Mouse (Mus musculus) hindbrain, embryonic 16.5 days (tissue): ENCODE data around the gene Daxx. TPM values are rescaled to one million over a fixed set of nuclear protein-coding genes. Genes with fewer than 3 reads are reported as not detected.

Source experiments
- microRNA-seq: library from miRNA; unstranded; fragments of <30 nt; microRNA quantifications from one replicate; pipeline ENCODE4, GENCODE M21; 2017
- polyA plus RNA-seq: library from polyadenylated mRNA; unstranded; fragments of >200 nt; fragmentation: Nextera tagmentation; extraction: Ambion mirVana; gene quantifications from 2 replicates; pipeline ENCODE4 v1.2.1, GENCODE M21; 2015

Daxx gene
- polyA plus RNA-seq, 1 experiment from 2014 or later, result 52.0 TPM

Small RNA genes within 50 kb of the gene (microRNA-seq; reads per million reads assigned to microRNA genes)
- not detected for gene Gm27740

Other genes with a start within 250 kb of the Daxx start
- gene Hnrnpm, start 222.6 kb upstream of the Daxx start, polyA plus RNA-seq, result 161 and 194 TPM in 2 replicates
- gene March2, start 190.7 kb upstream of the Daxx start, polyA plus RNA-seq, result 82.2 and 84.1 TPM in 2 replicates
- gene Rab11b, start 148.9 kb upstream of the Daxx start, polyA plus RNA-seq, result 481 and 517 TPM in 2 replicates
- 26.6 and 29.0 TPM in 2 replicates for gene Angptl4, start 127.6 kb upstream of the Daxx start, polyA plus RNA-seq
- 45.8 and 46.6 TPM in 2 replicates for gene Kank3, start 98.9 kb upstream of the Daxx start, polyA plus RNA-seq
- 392 and 410 TPM in 2 replicates for gene Rps28, start 84.9 kb upstream of the Daxx start, polyA plus RNA-seq
- 464 and 517 TPM in 2 replicates for gene Ndufa7, start 84.8 kb upstream of the Daxx start, polyA plus RNA-seq
- 55.7 and 59.8 TPM in 2 replicates for gene Cd320, start 66.3 kb upstream of the Daxx start, polyA plus RNA-seq
- gene Gm7029, start 35.6 kb upstream of the Daxx start, polyA plus RNA-seq, result not detected in 2 replicates
- gene Kifc1, start 18.8 kb upstream of the Daxx start, polyA plus RNA-seq, result 2.5 and 2.6 TPM in 2 replicates
- gene Platr17, start 4.3 kb upstream of the Daxx start, polyA plus RNA-seq, result 0.20 and 0.46 TPM in 2 replicates
- 29.2 and 32.6 TPM in 2 replicates for gene Tapbp, start 6.5 kb downstream of the Daxx start, polyA plus RNA-seq
- 16.2 and 17.2 TPM in 2 replicates for gene Zbtb22, start 6.5 kb downstream of the Daxx start, polyA plus RNA-seq
- gene Rgl2, start 20.1 kb downstream of the Daxx start, polyA plus RNA-seq, result 52.7 and 58.8 TPM in 2 replicates
- gene Pfdn6, start 30.9 kb downstream of the Daxx start, polyA plus RNA-seq, result 183 and 189 TPM in 2 replicates
- 20.7 and 23.5 TPM in 2 replicates for gene Wdr46, start 31.2 kb downstream of the Daxx start, polyA plus RNA-seq
- gene B3galt4, start 42.1 kb downstream of the Daxx start, polyA plus RNA-seq, result 13.3 and 16.1 TPM in 2 replicates
- gene Vps52, start 46.4 kb downstream of the Daxx start, polyA plus RNA-seq, result 75.4 and 80.7 TPM in 2 replicates
- gene Rps18, start 46.6 kb downstream of the Daxx start, polyA plus RNA-seq, result 695 and 697 TPM in 2 replicates
- gene H2-K1, start 90.9 kb downstream of the Daxx start, polyA plus RNA-seq, result 16.6 and 18.8 TPM in 2 replicates
- 17.3 and 18.5 TPM in 2 replicates for gene Ring1, start 115.3 kb downstream of the Daxx start, polyA plus RNA-seq
- 69.5 and 74.1 TPM in 2 replicates for gene H2-Ke6, start 118.6 kb downstream of the Daxx start, polyA plus RNA-seq
- gene Slc39a7, start 122.3 kb downstream of the Daxx start, polyA plus RNA-seq, result 180 and 186 TPM in 2 replicates
- gene Rxrb, start 122.4 kb downstream of the Daxx start, polyA plus RNA-seq, result 53.3 and 54.1 TPM in 2 replicates
- 4.7 and 6.7 TPM in 2 replicates for gene Col11a2, start 130.0 kb downstream of the Daxx start, polyA plus RNA-seq
- gene H2-Oa, start 182.9 kb downstream of the Daxx start, polyA plus RNA-seq, result 0.14 TPM in 1 of 2 replicates, not detected in the other
- 20.5 and 20.9 TPM in 2 replicates for gene H2-DMa, start 210.1 kb downstream of the Daxx start, polyA plus RNA-seq
- 98.5 and 123 TPM in 2 replicates for gene Brd2, start 213.2 kb downstream of the Daxx start, polyA plus RNA-seq
- 0.25 and 0.28 TPM in 2 replicates for gene H2-DMb2, start 233.9 kb downstream of the Daxx start, polyA plus RNA-seq
- gene H2-DMb1, start 243.7 kb downstream of the Daxx start, polyA plus RNA-seq, result 0.68 and 1.5 TPM in 2 replicates